Mouse (Mus musculus) ovary, postnatal 36 days (tissue): ENCODE results near the gene Slc10a6.
A peak's percentile ranks its signal among the peaks of the same experiment; 100 is the strongest.

ENCODE experiments used
- DNase-seq: peaks from one replicate; pipeline ENCODE4 v3.0.0; 2022; ENCODE audit warnings: low spot score, mixed read lengths

Gene Slc10a6

DNA sequence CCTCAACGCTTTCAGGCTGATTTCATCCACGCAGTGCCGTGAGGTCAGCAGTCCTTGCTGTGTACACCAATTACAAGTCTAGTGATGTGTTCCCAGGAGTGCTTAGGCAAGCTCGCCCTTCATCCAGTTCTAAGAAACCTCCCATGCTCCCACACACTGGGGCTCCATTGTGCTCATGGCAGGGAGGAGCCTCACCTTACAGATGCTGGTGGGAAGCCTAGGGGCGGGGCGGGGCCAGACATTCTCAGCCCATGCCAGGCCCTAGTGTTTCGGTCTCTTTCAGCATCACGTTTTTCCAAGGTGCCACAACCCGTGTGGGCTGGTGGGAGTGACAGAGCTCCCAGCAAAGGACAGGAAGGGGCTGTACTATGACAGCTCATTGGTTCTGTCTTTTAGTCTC, 12.0 kb downstream of the Slc10a6 start:
- no peak for DNase-seq

DNA sequence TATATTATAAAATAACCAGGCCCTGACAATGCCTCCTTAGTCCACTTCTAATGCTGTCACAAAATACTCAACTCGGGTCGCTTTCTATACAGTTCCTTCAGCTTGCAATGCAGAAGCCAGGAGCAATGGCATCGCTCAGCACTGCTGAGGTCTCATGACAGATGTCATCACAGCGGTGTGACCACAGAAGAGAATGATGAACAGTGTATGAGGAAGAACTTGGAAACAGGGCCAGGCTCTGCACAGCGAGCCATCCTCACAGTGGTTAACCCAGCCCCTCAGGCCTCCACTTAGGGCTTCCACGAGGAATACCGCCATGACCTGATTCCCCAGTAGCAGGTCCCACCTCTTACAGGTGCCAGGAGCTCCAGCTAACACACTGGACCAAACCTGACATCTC, 14.8 kb downstream of the Slc10a6 start:
- no peak for DNase-seq

DNA sequence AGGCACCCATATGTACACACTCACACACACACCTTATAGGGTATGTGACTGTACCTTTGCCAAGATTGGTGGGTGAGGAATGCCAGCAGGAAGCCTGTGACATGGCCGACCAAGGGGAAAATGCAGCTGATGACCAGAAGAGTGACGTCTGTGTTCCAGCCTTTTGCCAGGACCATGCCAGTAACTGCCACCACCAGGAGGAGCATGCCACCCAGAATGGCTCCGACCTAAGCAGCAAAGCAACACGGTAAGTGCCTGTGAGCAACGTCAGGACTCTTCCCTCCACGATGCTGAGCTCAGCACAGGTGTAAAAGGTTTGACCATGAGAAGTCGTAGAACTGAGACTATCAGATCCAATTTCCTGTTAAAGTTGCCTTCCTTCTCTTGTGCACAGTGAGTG, 16.9 kb downstream of the Slc10a6 start:
- no peak for DNase-seq

DNA sequence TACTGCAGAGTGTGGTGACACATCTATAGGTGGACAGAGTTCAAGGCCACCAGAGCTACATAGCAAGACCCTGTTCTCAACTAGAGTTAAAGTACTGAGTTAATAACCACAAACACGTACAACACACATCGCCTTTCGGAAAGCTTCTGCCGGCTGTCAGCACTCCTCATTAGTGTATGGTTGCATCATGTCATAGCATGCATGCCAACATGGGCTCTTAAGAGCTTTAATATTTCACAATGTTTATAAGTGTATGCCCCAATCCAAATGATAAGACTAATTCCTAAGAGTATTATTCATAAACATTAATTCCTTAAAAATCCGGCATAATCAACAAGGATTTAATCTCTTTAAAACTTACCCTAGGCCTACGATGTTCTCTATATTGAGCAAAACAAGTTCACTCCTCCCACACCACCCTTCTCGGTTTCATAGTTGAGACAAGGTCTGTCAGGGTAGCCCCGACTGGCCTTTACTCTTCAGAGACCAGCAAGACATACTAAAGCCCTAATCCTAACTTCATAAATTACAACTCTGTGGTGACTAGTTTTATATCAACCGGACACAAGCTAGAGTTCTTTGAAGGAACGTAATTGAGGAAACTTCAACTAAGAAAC, 18.2 kb downstream of the Slc10a6 start:
- DNase-seq: no peak

DNA sequence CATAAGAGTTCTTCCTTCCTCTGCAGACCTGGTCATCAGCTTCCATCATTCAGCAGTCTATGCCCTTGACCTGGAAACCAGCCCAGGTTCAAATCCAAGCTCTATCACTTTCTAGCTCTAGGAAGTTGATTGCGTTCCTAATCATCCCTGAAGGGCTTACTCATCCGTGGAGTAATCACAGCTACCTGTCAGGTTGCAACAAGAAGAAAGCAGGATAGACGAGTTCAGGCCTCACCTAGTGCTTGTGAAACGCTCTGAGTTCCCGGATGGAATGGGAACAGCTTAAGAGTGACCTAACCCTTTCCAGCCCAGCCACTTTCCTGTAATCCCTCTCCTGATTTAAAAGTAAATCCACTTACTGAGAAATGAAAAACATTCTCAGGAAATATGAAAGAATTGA, 19.1 kb downstream of the Slc10a6 start:
- DNase-seq: no peak

DNA sequence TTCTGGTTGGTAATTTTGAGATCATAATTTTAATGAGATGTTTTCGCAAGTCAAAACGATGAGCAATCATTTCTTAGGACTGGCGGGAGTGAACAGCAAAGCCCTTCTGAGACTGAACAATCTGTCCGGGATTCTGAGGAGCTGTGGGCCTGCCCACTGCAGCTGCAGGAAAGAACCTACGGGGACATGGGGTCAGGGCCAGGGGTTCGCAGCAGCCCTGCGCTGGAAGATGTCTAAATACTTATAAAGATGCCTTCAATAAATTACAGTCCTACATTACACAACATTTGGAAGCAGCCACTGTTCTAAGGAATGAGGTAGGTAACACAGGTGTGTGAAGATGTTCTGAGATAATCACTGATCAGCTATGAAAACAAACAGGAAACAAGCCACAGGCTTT, 23.5 kb downstream of the Slc10a6 start:
- DNase-seq: no peak

DNA sequence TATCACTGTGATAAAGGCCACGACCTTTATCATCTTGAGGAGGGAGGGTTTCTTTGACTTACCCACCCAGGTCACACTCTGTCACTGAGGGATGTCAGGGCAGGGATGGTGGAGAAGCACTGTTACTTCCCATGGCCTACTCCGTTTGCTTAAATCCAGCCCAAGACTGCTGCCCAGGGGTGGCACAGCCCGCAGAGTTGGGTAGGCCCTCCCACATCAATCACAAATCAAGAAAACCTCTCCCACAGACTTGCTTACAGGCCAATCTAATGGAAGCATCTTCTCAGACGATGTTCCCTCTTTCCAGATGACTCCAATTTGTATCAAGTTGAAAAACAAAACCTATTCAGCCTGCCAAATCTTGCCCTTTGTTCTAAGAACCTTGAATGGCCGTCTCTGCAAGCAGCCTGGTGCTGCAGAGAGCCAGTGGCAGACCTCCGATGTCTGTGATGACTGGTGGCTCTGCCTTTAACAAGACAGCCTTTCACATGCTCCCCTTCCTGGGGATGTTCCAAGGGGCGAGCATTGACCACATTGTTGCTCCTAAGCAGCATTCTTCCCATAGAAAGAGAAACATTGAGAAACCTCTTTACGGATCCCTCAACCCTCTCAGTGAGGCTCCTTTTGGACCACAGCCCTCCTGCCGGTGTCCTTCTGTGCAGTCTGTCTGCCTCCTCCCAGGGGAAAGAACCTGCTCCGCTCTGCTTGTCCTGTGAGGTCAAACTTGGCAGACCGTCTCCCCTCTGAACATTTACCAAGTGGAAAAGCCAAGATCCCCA, 25.9 kb downstream of the Slc10a6 start:
- no peak for DNase-seq

DNA sequence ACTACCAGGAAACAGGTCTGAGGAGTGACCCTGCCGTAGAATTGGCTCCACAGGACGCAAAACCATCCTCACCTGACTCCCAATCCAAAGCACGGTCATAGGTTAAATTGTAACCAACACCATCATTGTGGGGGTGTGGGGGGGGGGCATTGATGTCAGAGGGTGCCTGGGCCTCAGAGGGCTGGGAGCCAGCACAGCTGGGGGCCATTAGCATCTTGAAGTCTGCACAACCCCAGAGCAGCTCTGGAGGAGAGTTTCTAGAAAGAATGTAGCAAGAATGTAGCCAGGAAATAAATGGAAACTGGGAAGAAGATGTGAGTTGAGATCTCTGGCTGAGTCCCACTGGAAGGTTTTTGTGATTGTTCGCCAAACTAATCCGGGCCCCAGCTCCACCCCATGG, 30.3 kb downstream of the Slc10a6 start:
- DNase-seq: no peak

DNA sequence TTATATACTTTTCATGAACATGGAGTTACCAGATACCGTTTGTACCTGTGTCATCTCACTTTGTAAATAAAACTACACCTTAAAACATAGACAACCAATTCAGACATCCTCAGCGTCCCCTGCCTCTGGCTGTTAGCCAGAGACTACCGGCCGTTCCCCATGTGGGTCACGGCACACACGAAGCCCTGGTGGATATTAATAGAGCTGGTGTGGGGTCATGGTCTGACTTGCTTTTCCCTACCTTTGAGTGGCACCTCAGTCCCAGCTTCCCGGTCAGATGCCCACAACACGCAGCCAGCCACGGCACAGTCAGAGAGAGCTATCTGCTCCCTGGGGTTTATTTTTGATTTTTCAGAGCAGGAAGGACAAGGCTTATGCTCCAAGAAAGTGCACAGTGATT, 30.9 kb downstream of the Slc10a6 start:
- DNase-seq: no peak

DNA sequence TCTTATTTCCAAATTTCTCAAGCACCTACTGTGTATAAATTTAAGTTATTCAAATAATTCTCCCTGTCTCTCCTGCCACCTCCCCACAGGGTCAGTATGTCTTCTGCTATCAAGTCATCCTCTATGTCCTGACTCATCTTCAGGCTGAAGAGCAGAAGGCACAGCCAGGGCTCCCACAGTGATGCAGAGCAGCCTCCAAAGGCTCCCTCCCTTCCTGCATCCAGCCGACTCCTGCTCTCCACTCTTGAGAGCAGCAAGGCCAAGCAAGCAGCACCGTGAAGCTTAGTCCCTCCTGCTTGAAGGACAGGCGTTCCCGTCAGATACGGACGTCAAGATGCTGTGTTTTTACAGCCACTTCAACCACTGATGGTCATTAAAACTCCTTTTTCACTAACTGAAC, 31.6 kb downstream of the Slc10a6 start:
- no peak for DNase-seq

DNA sequence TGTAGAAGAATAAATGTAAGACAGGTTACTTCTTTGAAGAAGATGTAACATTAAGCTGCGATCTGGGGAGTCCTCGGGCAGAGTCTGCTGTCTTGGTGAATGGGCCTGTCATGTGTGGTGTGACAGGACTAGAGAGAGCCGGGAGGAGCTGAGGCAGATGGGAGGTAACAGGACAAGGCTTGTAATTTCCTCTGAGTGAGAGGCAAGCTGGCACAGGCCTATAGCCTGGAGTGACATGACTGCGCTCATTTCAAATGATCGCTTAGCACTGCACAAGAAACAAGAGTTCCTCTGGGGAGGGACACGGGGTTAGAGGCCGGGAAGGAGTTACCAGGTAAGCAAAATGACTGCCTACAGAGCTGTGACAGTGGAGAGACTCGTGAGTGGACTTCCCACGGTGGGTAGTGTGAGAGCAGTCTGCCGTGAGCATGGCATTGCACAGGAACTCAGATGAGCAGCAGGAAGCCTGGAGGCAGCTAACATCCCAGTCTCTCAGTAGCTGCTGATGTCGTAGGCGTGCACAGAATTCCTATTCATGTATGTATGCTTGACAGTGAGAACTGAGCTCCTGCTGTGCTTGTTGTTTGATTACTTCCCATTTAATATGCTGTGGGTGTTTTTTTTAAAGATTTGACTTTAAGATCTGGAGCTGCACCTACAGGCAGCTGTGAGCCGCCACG, 32.6 kb downstream of the Slc10a6 start:
- no peak for DNase-seq

DNA sequence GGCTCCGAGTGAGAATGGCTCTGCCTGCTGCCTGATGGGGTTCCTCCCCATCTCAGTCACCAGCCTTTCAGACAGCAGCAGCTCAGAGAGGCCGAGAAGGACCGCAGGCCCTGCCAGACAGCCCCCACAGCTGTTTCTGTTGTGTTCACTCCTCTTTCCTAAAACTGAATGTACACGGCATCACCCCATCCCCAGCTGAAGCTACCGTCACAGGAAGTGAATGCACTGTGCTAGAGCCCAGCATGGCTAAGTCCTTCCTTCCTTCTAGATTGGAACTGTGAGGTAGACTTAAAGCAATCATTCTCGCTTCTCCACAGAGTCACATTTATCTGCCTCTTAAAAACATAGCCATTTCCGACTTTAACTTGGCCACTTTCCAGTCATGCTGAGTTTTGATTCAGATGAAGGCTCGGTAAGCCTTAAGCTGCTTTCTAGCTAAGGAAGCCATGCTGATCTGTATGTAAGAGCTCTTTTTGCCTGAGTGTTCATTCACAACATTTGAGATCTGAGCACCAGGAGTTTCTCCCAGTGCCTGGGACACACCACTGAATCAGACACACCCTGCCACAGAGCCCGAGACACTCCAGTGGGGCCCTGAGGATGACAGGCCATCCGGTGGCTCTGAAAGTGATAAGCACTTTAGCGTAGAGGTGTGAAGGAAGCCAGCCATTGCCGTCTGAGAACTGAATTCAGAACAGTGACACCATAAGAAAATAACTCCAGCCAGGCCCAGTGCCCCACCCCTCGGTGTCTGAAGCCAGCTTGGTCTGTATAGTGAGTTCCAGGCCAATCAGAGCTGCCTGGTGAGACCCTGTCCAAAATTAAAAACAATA, 33.6 kb downstream of the Slc10a6 start:
- no peak for DNase-seq

DNA sequence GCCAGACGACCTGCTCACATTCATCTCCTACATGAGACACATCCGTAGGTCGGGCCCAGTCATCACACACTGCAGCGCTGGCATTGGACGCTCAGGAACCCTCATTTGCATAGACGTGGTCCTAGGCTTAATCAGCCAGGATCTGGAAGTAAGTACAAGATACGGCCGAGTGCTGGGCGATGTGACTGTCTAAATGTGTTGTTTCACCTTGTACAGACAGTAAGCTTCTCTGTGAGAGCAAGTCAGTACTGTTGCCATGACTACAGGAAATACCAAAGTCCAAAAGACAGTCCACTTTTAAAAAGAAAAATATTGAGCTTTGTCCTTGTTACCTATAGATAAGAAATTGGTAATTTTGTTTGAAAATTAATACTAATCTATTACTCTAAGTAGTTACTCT, 35.6 kb downstream of the Slc10a6 start:
- DNase-seq: no peak

DNA sequence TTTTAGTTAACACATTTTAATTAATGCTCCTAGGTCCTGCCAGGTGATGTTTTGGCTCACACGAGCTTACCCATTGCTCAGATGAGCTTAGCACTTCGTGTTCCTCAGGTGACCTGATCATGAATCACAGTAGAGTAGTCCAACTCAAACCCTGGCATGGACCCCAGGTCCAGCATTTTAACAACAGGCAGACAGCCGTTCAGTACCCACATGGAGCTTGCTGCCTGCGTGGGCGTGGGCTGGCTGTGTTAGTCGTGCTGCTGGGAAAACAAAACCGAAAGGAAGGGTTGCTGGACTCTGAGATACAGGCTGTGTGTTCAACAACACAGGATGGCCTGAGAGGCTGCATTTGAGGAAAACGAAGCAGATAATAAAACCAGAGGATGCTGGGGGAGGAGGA, 36.5 kb downstream of the Slc10a6 start:
- DNase-seq: peak; percentile 27

DNA sequence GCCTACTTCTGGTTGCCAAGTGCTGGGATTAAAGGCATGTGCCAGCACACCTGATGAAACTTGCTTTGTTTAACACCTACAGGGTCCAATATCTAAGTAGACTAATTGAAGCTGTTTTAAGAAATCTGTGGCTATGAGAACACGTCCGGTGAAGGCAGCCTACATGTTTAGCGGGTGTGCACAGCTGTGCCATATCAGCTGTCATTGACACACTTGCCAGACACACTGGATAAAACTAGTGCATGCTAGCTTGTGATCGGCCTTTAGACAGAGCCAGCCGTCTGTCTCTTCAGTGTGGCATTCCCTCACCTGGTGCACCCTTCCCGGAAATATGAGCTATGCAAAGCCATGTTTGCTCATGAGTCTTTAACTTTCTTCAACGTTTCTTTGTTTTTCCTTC, 37.4 kb downstream of the Slc10a6 start:
- DNase-seq: no peak

DNA sequence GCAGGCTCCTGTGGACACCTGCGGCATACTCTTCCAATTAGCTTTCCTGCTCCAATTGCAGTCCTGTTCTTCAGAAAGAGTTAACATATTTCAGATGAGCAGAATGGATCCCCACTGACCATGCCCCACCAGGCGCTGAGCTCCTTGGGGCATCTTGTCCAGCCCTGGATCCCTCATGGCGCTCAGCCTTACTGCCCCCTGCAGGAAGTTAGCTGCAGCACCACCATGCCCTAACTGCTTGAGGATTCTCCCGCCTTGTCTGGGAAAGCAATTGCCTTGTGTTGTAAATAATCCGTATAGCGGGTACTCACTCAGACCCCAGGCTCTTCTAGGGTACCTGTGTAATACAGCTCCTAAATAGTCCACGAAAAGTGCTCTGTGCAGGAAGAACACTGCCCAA, 42.0 kb downstream of the Slc10a6 start:
- DNase-seq: no peak

DNA sequence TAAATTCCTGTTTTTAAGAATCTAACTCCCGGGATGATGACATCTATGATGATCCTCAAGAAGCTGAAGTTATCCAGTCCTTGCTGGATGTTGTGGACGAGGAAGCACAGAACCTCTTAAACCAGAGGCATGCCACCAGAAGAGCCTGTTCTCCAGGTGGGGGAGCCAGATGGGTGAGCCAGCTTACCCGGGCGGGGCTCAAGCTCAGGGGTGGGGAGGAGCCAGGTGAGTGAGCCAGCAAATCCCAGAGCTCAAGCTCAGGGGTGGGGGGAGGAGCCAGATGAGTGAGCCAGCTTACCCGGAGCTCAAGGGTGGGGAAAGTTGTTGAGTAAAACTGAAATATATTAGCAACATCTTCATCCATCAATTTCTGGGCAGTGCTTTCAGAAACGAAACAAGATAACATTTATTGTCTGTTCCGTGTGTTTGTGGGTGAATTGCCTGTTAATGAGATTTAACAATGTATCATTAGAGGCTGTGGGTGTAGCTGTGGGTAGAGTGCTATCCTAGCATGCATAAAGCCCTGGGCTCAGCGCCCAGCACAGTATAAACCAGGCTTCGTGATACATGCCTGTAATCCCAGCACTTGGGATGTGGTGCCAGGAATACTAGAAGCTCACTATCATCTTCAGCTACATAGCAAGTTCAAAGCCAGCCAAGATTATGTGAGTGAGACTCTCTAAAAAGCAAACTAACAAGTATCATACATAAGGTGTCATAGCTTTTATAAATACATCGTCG, 49.4 kb downstream of the Slc10a6 start:
- DNase-seq: no peak

DNA sequence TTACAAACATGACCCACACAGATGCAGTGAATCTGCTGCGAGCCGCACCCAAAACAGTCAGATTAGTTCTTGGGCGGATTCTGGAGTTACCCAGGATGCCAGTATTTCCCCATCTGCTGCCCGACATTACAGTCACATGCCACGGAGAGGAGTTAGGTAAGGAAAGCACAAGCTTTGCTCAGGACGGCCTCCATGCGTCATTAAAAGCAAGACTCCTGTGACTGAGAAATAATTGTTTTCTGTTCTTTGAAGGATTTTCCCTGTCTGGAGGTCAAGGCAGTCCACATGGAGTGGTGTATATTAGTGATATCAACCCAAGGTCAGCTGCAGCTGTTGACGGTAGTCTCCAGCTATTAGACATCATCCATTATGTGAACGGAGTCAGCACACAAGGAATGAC, 59.8 kb downstream of the Slc10a6 start:
- no peak for DNase-seq

DNA sequence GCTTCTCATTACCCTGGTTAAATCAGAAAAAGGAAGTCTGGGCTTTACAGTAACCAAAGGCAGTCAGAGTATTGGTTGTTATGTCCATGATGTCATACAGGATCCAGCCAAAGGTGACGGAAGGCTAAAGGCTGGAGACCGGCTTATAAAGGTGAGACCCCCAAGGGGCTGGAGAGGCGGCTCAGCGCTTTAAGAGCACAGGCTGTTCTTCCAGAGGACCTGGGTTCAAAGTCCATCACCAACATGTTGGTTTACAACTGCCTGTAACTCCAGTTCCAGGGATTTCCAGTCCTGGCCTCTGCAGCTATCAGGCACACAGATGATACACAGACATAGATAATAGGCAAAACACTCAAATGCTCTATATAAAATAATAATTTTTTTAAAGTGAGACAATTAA, 61.2 kb downstream of the Slc10a6 start:
- DNase-seq: no peak

DNA sequence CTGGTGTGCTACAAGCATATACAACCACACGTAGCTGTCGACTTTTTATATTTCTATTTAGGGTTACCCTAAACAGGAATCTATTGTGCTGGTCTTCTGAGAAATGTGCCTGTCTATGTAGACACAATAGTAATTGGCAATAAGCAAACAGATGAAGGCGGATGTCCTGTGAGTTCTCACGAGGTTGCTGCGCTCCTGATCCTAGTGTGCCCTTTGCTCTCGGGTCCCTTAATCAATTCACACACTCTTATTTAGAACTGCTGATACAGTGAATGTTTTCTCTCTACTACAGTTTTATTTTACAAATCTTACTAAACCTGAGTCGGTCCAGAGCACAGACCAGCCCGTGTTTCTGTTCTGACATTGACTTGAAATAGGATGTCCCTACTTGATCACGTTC, 68.7 kb downstream of the Slc10a6 start:
- no peak for DNase-seq
